Mouse (Mus musculus) ES-E14 (cell line): ENCODE data around the gene Pnpla8. TPM values are rescaled to one million over a fixed set of nuclear protein-coding genes. Genes with fewer than 3 reads are reported as not detected.

Experiments used
- DNase-seq: peaks from one replicate; pipeline ENCODE4 v3.0.0-alpha.2; 2013; ENCODE audit warnings: low read depth, low spot score
- H3K27ac ChIP-seq: 2 replicates; pipeline ENCODE4 v1.5.1; 2012; ENCODE audit warnings: low read depth, mild to moderate bottlenecking, low read length, moderate library complexity, mixed read lengths; ENCODE audit not compliant: poor library complexity, insufficient read depth, severe bottlenecking
- H3K36me3 ChIP-seq: 2 replicates; pipeline ENCODE4 v1.6.1; 2012; ENCODE audit warnings: mild to moderate bottlenecking, low read length, moderate library complexity, mixed read lengths; ENCODE audit not compliant: control insufficient read depth, poor library complexity, insufficient read depth, severe bottlenecking
- H3K4me1 ChIP-seq, 2 experiments: fragments of 150-350 bp in 1 of 2; sonication (generic) in 1 of 2; 2 replicates each; pipeline ENCODE4 v1.6.1; 2012; ENCODE audit warnings: low read length in 2 of 2, mild to moderate bottlenecking in 1 of 2, mixed read lengths in 1 of 2; ENCODE audit not compliant: control insufficient read depth in 2 of 2, insufficient read depth in 2 of 2, poor library complexity in 1 of 2
- H3K4me3 ChIP-seq, 2 experiments: fragments of 150-350 bp in 1 of 2; sonication (generic) in 1 of 2; 2 replicates each; pipeline ENCODE4 v1.5.1; 2012; ENCODE audit warnings: low read length in 2 of 2, low read depth in 1 of 2, mild to moderate bottlenecking in 1 of 2, mixed read lengths in 1 of 2; ENCODE audit not compliant: insufficient read depth in 1 of 2, poor library complexity in 1 of 2, severe bottlenecking in 1 of 2
- H3K9ac ChIP-seq: 2 replicates; pipeline ENCODE4 v1.6.1; 2012; ENCODE audit warnings: low read depth, mild to moderate bottlenecking, low read length, mixed read lengths; ENCODE audit not compliant: poor library complexity, insufficient read depth, severe bottlenecking
- H3K9me3 ChIP-seq: fragments of 150-350 bp; sonication (generic); 2 replicates; pipeline ENCODE4 v1.6.1; 2012; ENCODE audit warnings: low read depth, mild to moderate bottlenecking, low read length; ENCODE audit not compliant: control insufficient read depth, insufficient read depth
- CHD2 ChIP-seq: IDR thresholded peaks from 2 replicates; pipeline ENCODE4 v1.6.1; 2014; ENCODE audit warnings: mild to moderate bottlenecking, low read depth, low read length, inconsistent platforms
- HCFC1 ChIP-seq: IDR thresholded peaks from 2 replicates; pipeline ENCODE4 v1.6.1; 2012; ENCODE audit warnings: low read length, inconsistent platforms, borderline replicate concordance; ENCODE audit not compliant: insufficient read depth
- MAFK ChIP-seq: IDR thresholded peaks from 2 replicates; pipeline ENCODE4 v1.6.1; 2014; ENCODE audit warnings: mild to moderate bottlenecking, low read depth, low read length, inconsistent platforms; ENCODE audit not compliant: insufficient read depth
- ZC3H11A ChIP-seq: IDR thresholded peaks from 2 replicates; pipeline ENCODE4 v1.6.1; 2012; ENCODE audit warnings: low read depth, mild to moderate bottlenecking, inconsistent platforms, low read length, borderline replicate concordance
- ZNF384 ChIP-seq: IDR thresholded peaks from 2 replicates; pipeline ENCODE4 v1.6.1; 2012; ENCODE audit warnings: low read depth, low read length, inconsistent platforms
- in situ Hi-C, 2 experiments: fragments of 600-800 bp; cut with MboI; formaldehyde crosslinking; loops; one replicate each; pipeline ENCODE4 v1.15.1; 2025; ENCODE audit warnings: low sequenced_read_pairs in 2 of 2, inconsistent platforms in 1 of 2; ENCODE audit not compliant: unreplicated experiment in 2 of 2
- total RNA-seq: library from RNA; depleted of rRNA; stranded (reverse); fragments of 300-350 nt; gene quantifications from 2 replicates; pipeline ENCODE4 v1.2.3, GENCODE M21; 2012

Gene Pnpla8
- total RNA-seq, 1 experiment, result 23.6 TPM

GRCm38 (mm10) chr12:44221651-44222356 lies 634 bp downstream of the Pnpla8 start:
- Histone ChIP-seq H3K36me3 (no peaks in the 10 kb centered on the region), H3K4me1 (peaks cover 0 to 2% of the 10 kb centered on the region in 2 experiments; a peak in 1 of 4 replicates), H3K4me3 (peak overlapping the region; percentile 69 to 78), H3K9me3 (no peaks in the 10 kb centered on the region), H3K27ac (no peak overlapping the region), H3K9ac (peak overlapping the region; percentile 71)
- TF ChIP-seq ZC3H11A (no peak), ZNF384 (no peak), MAFK (no peak), HCFC1 (no peak), CHD2 (no peak)
- in situ Hi-C loops, result no loop called here
- no peak for DNase-seq

- Histone ChIP-seq H3K27ac (no peak overlapping the region), H3K36me3 (no peaks in the 10 kb centered on the region), H3K4me1 (peaks cover 0 to 2% of the 10 kb centered on the region in 2 experiments; a peak in 1 of 4 replicates), H3K9ac (no peak overlapping the region), H3K9me3 (no peaks in the 10 kb centered on the region), H3K4me3 (no peak overlapping the region)
- TF ChIP-seq CHD2 (no peak), ZC3H11A (no peak), HCFC1 (no peak), MAFK (no peak), ZNF384 (no peak)
- in situ Hi-C loops, result no loop called here
- no peak for DNase-seq
These were observed 1.9 kb downstream of the Pnpla8 start for GRCm38 (mm10) chr12:44223044-44223443.

- Histone ChIP-seq H3K27ac (no peak overlapping the region), H3K9ac (no peak overlapping the region), H3K9me3 (no peaks in the 10 kb centered on the region), H3K4me1 (peaks cover 0 to 2% of the 10 kb centered on the region in 2 experiments; a peak in 1 of 4 replicates), H3K36me3 (no peaks in the 10 kb centered on the region), H3K4me3 (no peak overlapping the region)
- in situ Hi-C loops, result no loop called here
- TF ChIP-seq ZC3H11A (no peak), ZNF384 (no peak), MAFK (no peak), HCFC1 (no peak), CHD2 (no peak)
- no peak for DNase-seq
These were observed 3.5 kb downstream of the Pnpla8 start for GRCm38 (mm10) chr12:44224650-44225049.

GRCm38 (mm10) chr12:44241090-44241489 lies 19.9 kb downstream of the Pnpla8 start:
- TF ChIP-seq CHD2, result no peak
- no peak for TF ChIP-seq HCFC1
- no peak for TF ChIP-seq ZNF384
- no peak for TF ChIP-seq MAFK
- H3K27ac ChIP-seq, result no peak overlapping the region
- in situ Hi-C loops, result no loop called here
- no peak overlapping the region for H3K4me3 ChIP-seq
- no peak overlapping the region for H3K9ac ChIP-seq
- no peaks in the 10 kb centered on the region for H3K4me1 ChIP-seq
- H3K36me3 ChIP-seq, result no peaks in the 10 kb centered on the region
- H3K9me3 ChIP-seq, result no peaks in the 10 kb centered on the region
- DNase-seq, result no peak
